Mouse (Mus musculus): ENCODE measurements around the gene Olfr76. TPM values are rescaled to one million over a fixed set of nuclear protein-coding genes. Genes with fewer than 3 reads are reported as not detected.
A peak's percentile ranks its signal among the peaks of the same experiment; 100 is the strongest.
"Not testable (repeated sequence)": the region's sequence is repeated elsewhere in the genome, so short reads cannot be mapped to it uniquely, and the experiment has no call there.

Olfr76 gene
- not detected in 2 replicates for polyA plus RNA-seq (2015; fragmentation: Nextera tagmentation; extraction: Ambion mirVana)

- no peak within 1 kb of the TSS for H3K9ac ChIP-seq (replicated peaks)
- H3K4me2 ChIP-seq (replicated peaks): no peak within 1 kb of the TSS
Measured at GRCm38 (mm10) chr19:12123103-12123502, at the start of gene Olfr76. TSS of gene Olfr76 (minus strand) at chr19:12123203.

GRCm38 (mm10) chr19:12170062-12170599 is 47.1 kb upstream of the Olfr76 start, which contains the start of gene Olfr1555-ps1:
TSS of gene Olfr1555-ps1 (minus strand) at chr19:12170112.
- not testable (repeated sequence) for H3K27ac ChIP-seq

More at GRCm38 (mm10) chr19:12123103-12123502, at the start of gene Olfr76:
- H3K4me1 ChIP-seq (replicated peaks): no peaks in the 10 kb centered on the region
- no peak within 1 kb of the TSS for H3K4me3 ChIP-seq (replicated peaks)
- no peak for ATAC-seq
- no peaks in the 10 kb centered on the region for H3K36me3 ChIP-seq
- 80% methylated on average over 3 of the region's 3 CpGs for WGBS
- no peak within 1 kb of the TSS for H3K27ac ChIP-seq
- H3K27me3 ChIP-seq: no peaks in the 10 kb centered on the region
- no peaks in the 10 kb centered on the region for H3K9me3 ChIP-seq

GRCm38 (mm10) chr19:12145452-12145851 is 22.4 kb upstream of the Olfr76 start:
- Histone ChIP-seq H3K27ac (no peak overlapping the region), H3K4me1 (replicated peaks) (no peaks in the 10 kb centered on the region), H3K4me3 (replicated peaks) (no peak overlapping the region), H3K9ac (replicated peaks) (no peak overlapping the region), H3K4me2 (replicated peaks) (no peak overlapping the region), H3K9me3 (no peaks in the 10 kb centered on the region), H3K36me3 (no peaks in the 10 kb centered on the region), H3K27me3 (no peaks in the 10 kb centered on the region)
- no peak for ATAC-seq
- WGBS: 93% methylated on average over 3 of the region's 3 CpGs

More at GRCm38 (mm10) chr19:12170062-12170599, 47.1 kb upstream of the Olfr76 start, which contains the start of gene Olfr1555-ps1:
- not testable (repeated sequence) for H3K36me3 ChIP-seq; H3K9me3 ChIP-seq; H3K4me2 ChIP-seq (replicated peaks); ATAC-seq; H3K27me3 ChIP-seq; H3K9ac ChIP-seq (replicated peaks); H3K4me1 ChIP-seq (replicated peaks); H3K4me3 ChIP-seq (replicated peaks)
- 55% methylated on average over 1 of the region's 1 CpGs for WGBS

- Histone ChIP-seq H3K4me3 (replicated peaks) (no peak overlapping the region), H3K27me3 (no peaks in the 10 kb centered on the region), H3K9ac (replicated peaks) (no peak overlapping the region), H3K36me3 (no peaks in the 10 kb centered on the region), H3K27ac (no peak overlapping the region), H3K4me2 (replicated peaks) (no peak overlapping the region), H3K4me1 (replicated peaks) (no peaks in the 10 kb centered on the region), H3K9me3 (no peaks in the 10 kb centered on the region)
- WGBS: 33% methylated on average over 1 of the region's 1 CpGs
- no peak for ATAC-seq
Measured at GRCm38 (mm10) chr19:12143356-12143755, 20.4 kb upstream of the Olfr76 start.

GRCm38 (mm10) chr19:12134289-12134688 is 11.3 kb upstream of the Olfr76 start:
- 33% methylated on average over 2 of the region's 2 CpGs for WGBS
- Histone ChIP-seq H3K36me3 (no peaks in the 10 kb centered on the region), H3K27ac (no peak overlapping the region), H3K27me3 (no peaks in the 10 kb centered on the region), H3K9ac (replicated peaks) (no peak overlapping the region), H3K4me1 (replicated peaks) (no peaks in the 10 kb centered on the region), H3K4me2 (replicated peaks) (no peak overlapping the region), H3K4me3 (replicated peaks) (no peak overlapping the region), H3K9me3 (no peaks in the 10 kb centered on the region)
- ATAC-seq: peak; percentile 37; the same call in 1 of the 2 replicates

GRCm38 (mm10) chr19:12116464-12116863 is 6.5 kb downstream of the Olfr76 start:
- 91% methylated on average over 3 of the region's 3 CpGs for WGBS
- no peaks in the 10 kb centered on the region for H3K9me3 ChIP-seq
- H3K27me3 ChIP-seq: no peaks in the 10 kb centered on the region
- no peak overlapping the region for H3K9ac ChIP-seq (replicated peaks)
- no peaks in the 10 kb centered on the region for H3K36me3 ChIP-seq
- H3K4me2 ChIP-seq (replicated peaks): no peak overlapping the region
- H3K4me1 ChIP-seq (replicated peaks): no peaks in the 10 kb centered on the region
- no peak for ATAC-seq
- H3K27ac ChIP-seq: no peak overlapping the region
- H3K4me3 ChIP-seq (replicated peaks): no peak overlapping the region

GRCm38 (mm10) chr19:12115797-12116196 is 7.2 kb downstream of the Olfr76 start, which contains the start of gene Olfr1428:
TSS of gene Olfr1428 (minus strand) at chr19:12115897.
- WGBS: 85% methylated on average over 1 of the region's 1 CpGs
- Histone ChIP-seq H3K4me1 (replicated peaks) (no peaks in the 10 kb centered on the region), H3K9me3 (no peaks in the 10 kb centered on the region), H3K9ac (replicated peaks) (no peak within 1 kb of the TSS), H3K27ac (no peak within 1 kb of the TSS), H3K4me3 (replicated peaks) (no peak within 1 kb of the TSS), H3K4me2 (replicated peaks) (no peak within 1 kb of the TSS), H3K27me3 (no peaks in the 10 kb centered on the region), H3K36me3 (no peaks in the 10 kb centered on the region)
- ATAC-seq: no peak

- WGBS: 77% methylated on average over 1 of the region's 1 CpGs
- H3K27me3 ChIP-seq: no peaks in the 10 kb centered on the region
- H3K4me1 ChIP-seq (replicated peaks): no peaks in the 10 kb centered on the region
- ATAC-seq: no peak
- no peak overlapping the region for H3K27ac ChIP-seq
- no peaks in the 10 kb centered on the region for H3K9me3 ChIP-seq
- no peak overlapping the region for H3K9ac ChIP-seq (replicated peaks)
- no peaks in the 10 kb centered on the region for H3K36me3 ChIP-seq
- H3K4me2 ChIP-seq (replicated peaks): no peak overlapping the region
- H3K4me3 ChIP-seq (replicated peaks): no peak overlapping the region
Measured at GRCm38 (mm10) chr19:12113807-12114206, 9.2 kb downstream of the Olfr76 start.

GRCm38 (mm10) chr19:12104541-12104940 is 18.5 kb downstream of the Olfr76 start:
- H3K27me3 ChIP-seq: no peaks in the 10 kb centered on the region
- no peak overlapping the region for H3K27ac ChIP-seq
- no peaks in the 10 kb centered on the region for H3K9me3 ChIP-seq
- H3K36me3 ChIP-seq: no peaks in the 10 kb centered on the region
- 78% methylated on average over 1 of the region's 1 CpGs for WGBS
- ATAC-seq: no peak
- no peak overlapping the region for H3K4me2 ChIP-seq (replicated peaks)
- H3K9ac ChIP-seq (replicated peaks): no peak overlapping the region
- no peaks in the 10 kb centered on the region for H3K4me1 ChIP-seq (replicated peaks)
- no peak overlapping the region for H3K4me3 ChIP-seq (replicated peaks)

- no peaks in the 10 kb centered on the region for H3K4me1 ChIP-seq (replicated peaks)
- no peak within 1 kb of the TSS for H3K4me2 ChIP-seq (replicated peaks)
- no peak within 1 kb of the TSS for H3K9ac ChIP-seq (replicated peaks)
- no peaks in the 10 kb centered on the region for H3K9me3 ChIP-seq
- H3K27me3 ChIP-seq: no peaks in the 10 kb centered on the region
- ATAC-seq: no peak
- H3K4me3 ChIP-seq (replicated peaks): no peak within 1 kb of the TSS
- H3K27ac ChIP-seq: no peak within 1 kb of the TSS
- WGBS: 100% methylated on average over 2 of the region's 2 CpGs
- no peaks in the 10 kb centered on the region for H3K36me3 ChIP-seq
Measured at GRCm38 (mm10) chr19:12103234-12103633, 19.8 kb downstream of the Olfr76 start, which contains the start of gene Olfr1427. TSS of gene Olfr1427 (minus strand) at chr19:12103334.

- H3K4me1 ChIP-seq (replicated peaks): no peaks in the 10 kb centered on the region
- no peaks in the 10 kb centered on the region for H3K9me3 ChIP-seq
- H3K27ac ChIP-seq: no peak within 1 kb of the TSS
- 87% methylated on average over 1 of the region's 1 CpGs for whole genome bisulfite sequencing
- H3K9ac ChIP-seq (replicated peaks): no peak within 1 kb of the TSS
- no peaks in the 10 kb centered on the region for H3K36me3 ChIP-seq
- no peak for ATAC-seq
- H3K27me3 ChIP-seq: no peaks in the 10 kb centered on the region
- H3K4me2 ChIP-seq (replicated peaks): no peak within 1 kb of the TSS
- H3K4me3 ChIP-seq (replicated peaks): no peak within 1 kb of the TSS
Measured at GRCm38 (mm10) chr19:12091913-12092312, 31.1 kb downstream of the Olfr76 start, which contains the start of gene Olfr1426. TSS of gene Olfr1426 (minus strand) at chr19:12092013.

- H3K4me3 ChIP-seq (replicated peaks): not testable (repeated sequence)
Measured at GRCm38 (mm10) chr19:12077631-12078030, 45.4 kb downstream of the Olfr76 start, which contains the start of gene Olfr1425. TSS of gene Olfr1425 (minus strand) at chr19:12077731.

GRCm38 (mm10) chr19:12069546-12069945 is 53.5 kb downstream of the Olfr76 start:
- not testable (repeated sequence) for H3K4me1 ChIP-seq (replicated peaks); H3K9me3 ChIP-seq; H3K9ac ChIP-seq (replicated peaks); H3K4me2 ChIP-seq (replicated peaks); H3K27me3 ChIP-seq; H3K36me3 ChIP-seq; H3K27ac ChIP-seq; H3K4me3 ChIP-seq (replicated peaks); ATAC-seq
- 79% methylated on average over 1 of the region's 1 CpGs for WGBS

More at GRCm38 (mm10) chr19:12077631-12078030, 45.4 kb downstream of the Olfr76 start, which contains the start of gene Olfr1425:
- not testable (repeated sequence) for ATAC-seq; H3K4me2 ChIP-seq (replicated peaks); H3K27ac ChIP-seq; H3K36me3 ChIP-seq; H3K4me1 ChIP-seq (replicated peaks); H3K9me3 ChIP-seq; H3K27me3 ChIP-seq; H3K9ac ChIP-seq (replicated peaks)
- 80% methylated on average over 4 of the region's 4 CpGs for WGBS
